Mouse (Mus musculus) testis, adult 2 months (tissue): ENCODE results near the gene Supv3l1.

Source experiments
- CTCF ChIP-seq: fragments of 200-500 bp; IDR thresholded peaks from 2 replicates; pipeline ENCODE4 v1.5.1; 2012; ENCODE audit warnings: low read depth, mild to moderate bottlenecking, inconsistent platforms, low read length, moderate library complexity; ENCODE audit not compliant: control insufficient read depth, insufficient read depth, insufficient replicate concordance
- POLR2A ChIP-seq: fragments of 200-500 bp; IDR thresholded peaks from 2 replicates; pipeline ENCODE4 v1.6.1; 2012; ENCODE audit warnings: low read depth, mild to moderate bottlenecking, inconsistent platforms, low read length, moderate library complexity; ENCODE audit not compliant: control insufficient read depth

GRCm38 (mm10) chr10:62469736-62470135, 20.2 kb upstream of the Supv3l1 start:
- TF ChIP-seq POLR2A: no peak
- no peak for TF ChIP-seq CTCF
